Mouse (Mus musculus) cerebral cortex, adult 2 months (tissue): ENCODE results near the gene Nat8f2.

Experiments
- WGBS: fragments of 180-500 bp; shearing (Covaris S2); methylation state at CpG from one replicate; pipeline ENCODE4 v1.1.7; 2018; 5-methylcytosine and 5-hydroxymethylcytosine counted together

The Nat8f2 gene

DNA sequence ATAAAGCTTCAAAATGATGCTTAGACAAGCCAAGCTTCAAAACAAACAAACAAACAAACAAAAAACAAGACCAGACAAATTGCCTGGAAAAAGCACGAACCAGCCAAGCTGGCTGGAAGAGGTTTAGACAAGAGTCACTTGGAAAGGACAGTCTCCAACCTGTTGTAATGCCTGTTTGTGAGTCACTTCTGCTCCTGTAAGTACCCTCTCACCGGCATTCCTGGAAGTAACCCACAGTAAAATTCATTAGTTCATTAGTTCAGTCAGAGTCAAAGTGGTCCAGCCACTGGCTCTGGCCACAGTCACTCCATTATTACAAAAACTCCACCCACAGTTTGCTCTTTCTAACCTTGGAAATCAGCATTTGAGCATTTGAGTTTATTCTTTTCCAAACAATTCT lies 5.1 kb downstream of the Nat8f2 start:
- 88% methylated on average over 2 of the region's 2 CpGs for WGBS

DNA sequence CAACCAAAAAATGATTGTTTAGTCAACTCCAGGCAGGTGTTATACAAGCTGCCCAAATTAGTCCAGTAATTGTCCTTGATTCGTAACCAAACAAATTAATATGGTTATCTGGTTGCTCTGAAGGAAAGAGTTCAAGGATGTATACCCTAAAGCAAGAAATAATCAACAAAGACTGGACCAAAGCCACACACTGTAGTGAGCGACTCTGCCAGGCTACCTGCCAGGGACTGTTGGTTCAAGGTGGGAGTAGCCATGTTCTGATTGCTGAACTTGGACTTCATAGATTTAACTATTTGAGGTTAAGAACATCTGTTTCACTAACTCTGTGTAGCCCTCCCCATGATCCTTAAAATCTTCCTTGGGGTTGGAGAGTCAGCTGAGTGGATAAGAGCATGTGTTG lies 5.8 kb downstream of the Nat8f2 start:
- WGBS: 84% methylated on average over 2 of the region's 2 CpGs

DNA sequence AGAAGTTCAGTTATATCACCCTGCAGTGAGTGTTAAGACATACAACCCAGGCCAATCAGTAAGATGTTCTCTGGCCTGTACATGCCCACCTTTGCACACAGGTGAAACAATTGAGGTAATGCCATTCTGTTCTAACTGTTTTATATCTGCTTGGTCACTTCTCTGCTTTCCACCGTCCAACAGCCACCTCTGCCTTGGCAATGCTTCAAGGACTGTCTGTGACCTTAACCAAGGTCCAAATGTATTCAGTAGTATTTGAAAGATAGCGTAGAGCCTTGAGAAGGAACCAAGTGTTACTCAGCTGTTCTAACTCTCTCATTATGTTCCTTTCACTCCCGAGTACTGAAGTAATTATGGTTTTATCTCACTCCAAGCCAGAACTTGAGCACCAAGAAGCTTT lies 6.4 kb downstream of the Nat8f2 start:
- WGBS: 46% methylated on average over 3 of the region's 3 CpGs

DNA sequence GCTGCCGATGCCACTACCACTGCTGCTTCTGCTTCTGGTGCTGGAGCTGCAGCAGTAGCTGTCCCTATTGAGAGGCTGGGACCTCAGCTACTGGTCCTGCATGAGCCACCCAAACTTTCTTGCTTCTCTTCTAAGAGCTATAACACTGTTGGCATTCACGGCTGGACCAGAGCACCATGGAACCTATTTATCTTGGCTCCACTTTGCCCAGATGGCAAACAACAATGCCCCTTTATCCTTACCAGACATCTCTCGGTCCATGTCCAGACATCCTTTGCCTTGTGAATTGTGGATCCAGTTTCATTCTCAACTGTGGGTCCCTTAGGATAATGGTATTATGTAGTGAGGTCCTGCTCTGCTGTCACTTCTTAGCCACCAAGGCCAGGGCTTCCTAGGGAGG lies 7.7 kb downstream of the Nat8f2 start:
- WGBS: 79% methylated on average over 3 of the region's 3 CpGs

DNA sequence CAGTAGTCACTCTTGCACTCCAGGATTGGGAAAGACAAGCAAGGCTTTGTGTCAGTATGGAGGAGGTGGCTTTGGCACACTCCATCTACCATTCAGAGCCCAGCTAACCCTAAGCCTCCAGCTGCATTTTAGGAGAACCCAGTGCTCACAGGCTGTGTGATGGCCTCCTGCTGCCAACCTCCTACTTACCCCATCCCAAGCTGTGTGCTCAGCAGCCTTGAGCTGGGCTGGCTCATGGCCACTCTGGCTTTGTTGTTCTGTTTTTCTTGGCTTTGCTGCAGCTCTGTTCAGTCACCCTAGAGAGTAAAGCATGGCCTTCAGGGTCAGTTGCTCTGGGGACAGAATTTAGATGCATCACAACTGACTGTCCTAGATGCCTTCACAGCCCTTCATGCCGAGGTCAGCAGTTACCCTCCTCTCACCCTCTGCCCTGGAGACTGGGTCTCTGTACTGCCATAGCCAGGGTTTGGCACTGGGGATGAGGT lies 12.7 kb downstream of the Nat8f2 start:
- WGBS: 47% methylated on average over 1 of the region's 1 CpGs

DNA sequence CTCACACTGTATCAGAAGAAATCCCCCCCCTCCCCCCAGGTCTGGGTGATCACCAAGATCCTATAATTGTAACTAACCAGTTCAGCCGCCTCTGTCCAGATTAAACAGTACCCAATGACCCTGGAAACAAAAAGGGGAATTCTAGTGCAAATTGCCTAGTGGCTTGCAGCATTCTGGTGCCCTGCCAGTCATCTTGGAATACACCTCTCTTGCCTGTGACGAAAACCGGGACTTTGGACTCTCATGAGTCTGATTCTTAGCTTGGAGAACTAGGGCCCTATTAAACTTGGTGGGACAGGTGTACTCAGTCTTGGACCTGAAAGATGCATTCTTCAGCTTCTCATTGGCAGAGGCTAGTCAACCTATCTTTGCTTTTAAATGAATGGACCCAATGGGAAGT lies 15.5 kb downstream of the Nat8f2 start:
- 76% methylated on average over 3 of the region's 3 CpGs for WGBS

DNA sequence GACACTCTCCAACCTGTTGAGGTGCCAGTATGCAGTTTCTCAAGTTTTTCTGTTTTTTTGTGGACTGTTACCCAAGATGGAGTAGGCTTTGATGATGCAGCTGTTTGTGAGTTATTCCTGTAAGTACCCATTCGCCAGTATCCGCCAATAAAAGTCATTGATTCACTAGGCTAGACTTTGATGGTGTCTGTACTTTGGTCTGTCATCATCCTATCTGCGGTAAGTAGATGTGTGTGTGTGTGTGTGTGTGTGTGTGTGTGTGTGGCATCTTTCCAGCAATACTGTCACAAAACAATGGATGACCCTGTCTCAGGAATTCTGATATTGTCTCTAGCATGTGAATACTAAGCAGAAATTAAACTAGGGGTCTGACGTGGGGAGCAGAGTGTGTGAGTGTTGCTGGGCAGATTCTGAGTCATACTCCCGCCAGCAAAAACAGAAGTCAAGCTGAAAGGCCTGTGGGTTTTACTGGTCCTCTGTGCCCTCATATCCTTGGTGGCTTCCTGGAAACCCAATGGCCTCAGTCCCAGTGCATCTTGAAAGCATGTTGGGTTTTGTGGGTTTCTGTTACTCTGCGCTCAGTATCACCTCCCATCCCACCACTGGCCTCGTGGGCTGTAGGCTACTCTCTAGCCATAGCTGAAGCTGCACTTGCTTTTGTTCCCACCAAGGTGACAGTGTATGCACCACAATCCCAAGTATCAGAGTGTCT lies 17.7 kb downstream of the Nat8f2 start:
- WGBS: 92% methylated on average over 7 of the region's 7 CpGs

DNA sequence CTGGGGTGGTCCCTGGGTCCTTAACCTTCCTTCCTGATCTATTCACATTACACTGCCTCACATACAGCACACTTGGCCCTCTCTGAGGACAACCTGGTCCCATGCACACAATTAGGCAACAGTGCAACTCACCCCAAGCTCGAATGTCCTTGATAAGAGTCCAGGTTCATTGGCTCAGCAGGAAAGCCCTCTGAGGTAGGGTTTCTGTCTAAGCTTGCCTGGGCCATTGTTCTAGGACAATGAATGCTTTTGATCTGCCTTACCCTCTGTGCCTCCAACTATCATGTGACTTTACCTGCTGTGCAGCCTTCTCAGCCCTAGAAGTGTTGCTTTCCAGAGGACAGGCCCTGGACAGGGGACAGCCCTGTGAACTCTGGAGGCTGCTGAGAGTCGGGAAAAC lies 19.7 kb downstream of the Nat8f2 start:
- WGBS: 57% methylated on average over 2 of the region's 2 CpGs

DNA sequence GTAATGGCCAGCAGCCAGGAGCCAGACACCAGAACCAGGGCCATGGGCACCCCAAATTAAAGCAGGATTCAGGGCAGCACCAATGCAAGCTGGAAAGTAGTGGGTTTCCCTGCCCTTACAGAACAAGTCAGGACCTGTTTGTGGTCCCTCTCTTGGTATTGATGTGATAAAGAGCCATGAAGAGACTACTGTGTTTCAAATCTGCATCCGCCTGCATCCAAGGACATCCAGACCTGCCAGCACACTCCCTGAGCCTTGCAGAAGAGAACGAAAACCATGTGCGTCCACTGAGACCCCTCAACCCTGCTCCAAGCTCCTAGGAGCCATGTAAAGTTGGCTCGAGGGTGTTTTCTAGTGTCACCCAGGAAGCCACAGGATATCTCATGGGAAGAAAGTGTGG lies 20.8 kb downstream of the Nat8f2 start:
- 87% methylated on average over 4 of the region's 4 CpGs for WGBS

DNA sequence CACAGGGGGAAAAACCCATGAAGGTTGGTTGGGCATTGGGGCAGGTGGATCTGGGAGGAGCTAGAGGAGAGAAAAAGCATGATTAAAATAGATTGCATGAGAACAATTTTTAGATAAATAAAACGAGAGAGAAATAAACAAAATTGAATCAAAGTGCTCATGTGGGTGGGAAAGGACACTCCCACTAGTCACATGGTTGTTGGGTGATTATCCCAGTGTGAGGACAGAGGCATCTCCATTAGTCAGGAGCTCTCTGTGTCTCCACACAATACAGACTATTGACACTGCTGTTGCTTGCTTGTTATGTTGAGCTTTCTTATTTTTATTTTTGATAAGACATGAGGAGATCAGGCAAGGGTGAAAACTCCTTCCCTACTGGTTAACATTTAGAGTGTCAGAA lies 22.0 kb downstream of the Nat8f2 start:
- 43% methylated on average over 1 of the region's 1 CpGs for WGBS

DNA sequence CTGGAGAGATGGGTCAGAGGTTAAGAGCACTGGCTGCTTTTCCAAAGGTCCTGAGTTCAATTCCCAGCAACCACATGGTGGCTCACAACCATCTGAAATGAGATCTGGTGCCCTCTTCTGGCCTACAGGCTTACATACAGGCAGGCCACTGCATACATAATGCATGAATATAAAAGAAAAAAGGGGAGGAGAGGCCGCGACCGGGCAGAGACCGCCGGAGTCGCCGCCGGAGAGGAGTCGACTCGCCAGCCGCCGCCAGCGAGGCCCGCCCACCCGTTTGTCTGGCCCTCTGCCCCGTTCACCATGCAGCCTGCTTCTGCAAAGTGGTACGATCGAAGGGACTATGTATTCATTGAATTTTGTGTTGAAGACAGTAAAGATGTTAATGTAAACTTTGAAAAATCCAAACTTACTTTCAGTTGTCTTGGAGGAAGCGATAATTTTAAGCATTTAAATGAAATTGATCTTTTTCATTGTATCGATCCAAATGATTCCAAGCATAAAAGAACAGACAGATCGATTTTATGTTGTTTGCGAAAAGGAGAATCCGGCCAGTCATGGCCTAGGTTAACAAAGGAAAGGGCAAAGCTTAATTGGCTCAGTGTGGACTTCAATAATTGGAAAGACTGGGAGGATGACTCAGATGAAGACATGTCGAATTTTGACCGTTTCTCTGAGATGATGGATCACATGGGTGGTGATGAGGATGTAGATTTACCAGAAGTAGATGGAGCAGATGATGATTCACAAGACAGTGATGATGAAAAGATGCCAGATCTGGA lies 25.1 kb downstream of the Nat8f2 start:
- WGBS: 73% methylated on average over 25 of the region's 25 CpGs

DNA sequence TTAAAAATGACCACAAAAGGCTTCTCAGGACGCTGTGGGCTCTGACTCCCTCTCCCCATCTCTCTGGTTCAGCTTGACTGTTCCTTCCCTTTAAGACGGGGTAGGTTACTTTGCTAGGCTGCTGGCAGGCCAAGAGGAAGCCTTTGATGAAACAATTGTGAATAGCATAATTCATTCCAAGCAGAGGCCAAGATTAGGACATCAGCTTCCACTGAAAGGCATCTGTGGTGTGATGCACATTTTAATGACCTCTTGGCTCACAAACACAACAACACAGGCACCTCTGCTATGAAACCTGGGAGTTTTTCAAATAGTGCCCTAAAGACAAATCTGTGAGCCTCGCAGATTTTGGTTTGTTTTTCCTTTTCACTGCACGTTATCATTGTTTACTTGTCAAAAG lies 29.0 kb downstream of the Nat8f2 start:
- WGBS: 47% methylated on average over 4 of the region's 4 CpGs

DNA sequence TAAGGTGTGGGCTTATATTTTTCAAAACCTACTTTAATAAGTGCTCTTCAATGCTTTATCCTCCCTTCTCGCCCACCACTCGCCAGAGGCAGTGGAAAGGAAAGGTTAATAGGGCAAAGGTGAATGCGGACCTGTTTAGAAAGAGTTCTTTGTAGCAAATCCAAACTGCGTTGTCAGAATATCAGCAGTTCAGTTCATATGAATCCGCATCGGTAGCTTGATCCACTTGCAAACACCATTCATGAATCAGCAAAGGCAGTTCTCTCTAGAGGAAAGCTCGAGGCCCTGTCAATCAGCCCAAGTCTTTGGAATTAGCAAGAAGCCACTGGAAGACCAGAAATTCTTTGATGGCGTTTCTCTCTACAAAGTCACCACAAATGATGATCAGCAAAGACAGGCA lies 30.3 kb downstream of the Nat8f2 start:
- WGBS: 66% methylated on average over 8 of the region's 8 CpGs

DNA sequence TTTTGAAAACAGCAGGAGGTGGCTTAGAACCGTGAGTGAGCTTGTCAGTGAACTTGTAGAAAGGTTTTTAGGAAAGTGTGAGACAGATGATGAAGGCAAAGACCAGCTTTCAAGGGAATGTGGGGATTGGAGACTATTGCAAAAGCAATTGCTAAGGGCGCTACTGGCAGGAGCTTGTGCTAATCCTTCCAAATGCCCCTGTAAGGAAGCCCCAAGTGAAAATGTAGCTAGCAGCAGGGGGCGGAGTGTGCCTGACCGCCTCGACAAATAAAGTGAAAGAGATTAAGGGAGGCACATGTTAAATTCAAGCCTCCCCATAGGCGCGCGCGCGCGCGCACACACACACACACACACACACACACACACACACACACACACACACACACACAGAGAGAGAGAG lies 31.7 kb downstream of the Nat8f2 start:
- 3% methylated on average over 8 of the region's 12 CpGs for WGBS

DNA sequence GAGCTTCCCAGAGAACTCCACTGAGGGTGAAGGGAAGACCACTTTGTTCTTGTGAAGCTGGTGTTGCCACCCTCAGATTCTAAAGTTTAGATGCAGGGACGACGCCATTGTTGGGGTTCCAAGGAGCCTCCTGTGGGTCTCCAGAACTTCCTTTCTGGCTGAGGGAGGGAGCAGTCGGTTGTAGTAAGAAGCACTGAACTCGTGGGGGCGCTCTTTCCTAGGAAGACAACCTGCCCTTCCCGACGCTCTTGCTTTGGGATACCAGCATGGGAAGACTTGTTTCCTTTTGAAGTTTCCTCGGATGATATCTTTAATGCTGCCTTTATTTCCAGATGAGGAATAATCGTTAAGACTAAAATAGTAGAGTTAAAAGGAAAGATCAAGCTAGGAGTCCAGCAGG lies 32.1 kb downstream of the Nat8f2 start:
- WGBS: 10% methylated on average over 9 of the region's 9 CpGs

DNA sequence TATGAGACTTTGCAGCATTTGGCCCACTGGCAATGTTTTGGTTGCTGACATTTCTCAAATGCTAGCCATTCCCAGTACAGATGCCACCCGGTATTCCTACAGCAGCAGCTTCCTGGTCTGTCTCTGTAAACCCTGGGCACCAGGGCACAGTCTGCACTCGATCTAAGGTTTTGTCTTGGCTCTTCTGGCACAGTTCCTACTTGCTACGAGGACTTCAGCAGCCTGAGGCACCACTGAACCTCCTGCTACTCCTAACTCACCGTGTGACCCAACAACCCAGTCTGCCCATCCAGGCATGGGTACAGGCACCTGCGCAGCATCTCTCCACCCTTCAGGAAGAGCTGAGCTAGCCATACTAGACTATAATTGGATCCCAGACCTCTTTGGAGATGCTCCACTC lies 32.9 kb downstream of the Nat8f2 start:
- 65% methylated on average over 5 of the region's 5 CpGs for WGBS

DNA sequence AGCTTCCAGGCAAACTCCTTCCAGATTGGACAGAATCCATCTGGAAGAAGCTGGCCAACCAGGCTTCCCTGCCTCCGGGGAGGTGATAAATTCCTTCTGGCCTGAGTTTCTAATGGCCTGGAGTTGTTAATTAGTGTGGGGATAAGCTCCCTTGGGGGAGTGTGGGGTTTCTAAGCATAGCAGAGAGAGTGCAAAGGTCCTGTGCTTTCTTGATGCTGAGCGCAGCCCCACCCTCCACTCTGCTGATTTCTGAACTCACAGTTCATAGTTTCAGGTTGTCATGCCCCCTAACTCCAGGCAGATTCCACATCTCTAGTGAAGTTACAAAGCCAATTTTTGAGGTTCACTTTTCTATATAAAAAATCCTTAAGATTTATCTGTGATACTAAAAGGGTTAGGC lies 33.9 kb downstream of the Nat8f2 start:
- WGBS: 83% methylated on average over 1 of the region's 2 CpGs

DNA sequence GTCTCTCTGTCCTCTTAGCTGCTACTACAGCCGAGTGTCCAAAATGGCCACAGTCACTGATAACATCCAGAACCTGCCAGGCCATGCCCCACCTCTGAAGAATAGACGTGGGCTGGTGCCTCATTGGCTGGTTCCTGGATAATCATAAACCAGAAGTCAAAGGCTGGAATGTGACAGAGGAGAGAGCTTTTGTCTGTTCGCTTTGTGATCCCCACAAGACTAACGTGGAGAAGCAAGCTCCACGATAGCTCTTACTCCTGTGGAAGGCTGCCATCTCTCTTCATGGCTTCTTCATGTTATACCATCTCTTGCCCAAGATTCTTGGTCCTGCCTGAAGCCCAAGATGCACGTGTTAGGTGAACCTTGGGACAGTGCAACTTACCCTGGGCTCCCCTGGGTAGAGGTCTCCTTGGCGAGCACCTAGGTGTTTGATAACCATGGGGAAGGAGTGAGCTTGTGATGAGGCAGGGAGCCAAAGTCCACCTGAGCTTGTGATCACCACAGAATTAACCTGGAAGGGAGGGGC lies 37.1 kb downstream of the Nat8f2 start, which contains the start of gene Nat8:
TSS of gene Nat8 (minus strand) at position 287 of the 526 bp plus-strand sequence.
- 87% methylated on average over 7 of the region's 7 CpGs for WGBS

DNA sequence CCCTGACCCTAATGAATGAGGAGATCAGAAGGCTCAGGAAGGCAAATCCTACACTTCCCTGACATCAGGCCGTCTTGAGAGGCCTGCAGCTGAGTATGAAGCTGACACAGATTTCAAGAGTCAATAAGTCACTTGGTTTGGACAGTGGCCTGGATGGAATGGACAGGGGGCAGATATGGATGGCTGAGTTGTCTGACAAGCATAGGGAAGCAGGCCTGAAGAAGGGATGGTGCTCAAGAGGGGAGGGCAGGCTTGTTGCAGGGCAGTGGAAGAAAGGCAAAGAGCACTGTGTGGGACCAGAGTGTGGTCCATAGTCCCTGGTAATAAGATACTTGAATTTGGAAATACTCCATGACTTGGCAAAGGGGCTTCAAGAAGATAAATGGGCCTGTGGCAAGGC lies 39.5 kb downstream of the Nat8f2 start:
- WGBS: 89% methylated on average over 1 of the region's 1 CpGs

DNA sequence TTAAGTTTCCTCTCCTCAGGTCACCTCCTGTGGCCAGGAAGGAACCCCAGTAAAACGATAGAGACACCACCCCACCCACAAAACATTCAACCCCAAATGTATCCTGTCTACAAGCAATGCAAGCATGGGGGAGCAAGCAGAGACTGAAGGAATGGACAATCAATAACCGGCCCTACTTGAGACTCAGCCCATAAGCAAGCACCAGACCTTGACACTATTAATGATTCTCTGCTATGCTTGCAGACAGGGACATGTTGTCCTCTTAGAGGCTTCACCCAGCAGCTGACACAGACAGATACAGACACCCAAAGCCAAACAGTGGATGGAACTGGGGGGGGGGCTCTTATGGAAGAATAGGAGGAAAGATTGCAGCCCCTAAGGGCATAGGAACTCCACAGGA lies 43.1 kb downstream of the Nat8f2 start:
- 74% methylated on average over 2 of the region's 2 CpGs for WGBS

DNA sequence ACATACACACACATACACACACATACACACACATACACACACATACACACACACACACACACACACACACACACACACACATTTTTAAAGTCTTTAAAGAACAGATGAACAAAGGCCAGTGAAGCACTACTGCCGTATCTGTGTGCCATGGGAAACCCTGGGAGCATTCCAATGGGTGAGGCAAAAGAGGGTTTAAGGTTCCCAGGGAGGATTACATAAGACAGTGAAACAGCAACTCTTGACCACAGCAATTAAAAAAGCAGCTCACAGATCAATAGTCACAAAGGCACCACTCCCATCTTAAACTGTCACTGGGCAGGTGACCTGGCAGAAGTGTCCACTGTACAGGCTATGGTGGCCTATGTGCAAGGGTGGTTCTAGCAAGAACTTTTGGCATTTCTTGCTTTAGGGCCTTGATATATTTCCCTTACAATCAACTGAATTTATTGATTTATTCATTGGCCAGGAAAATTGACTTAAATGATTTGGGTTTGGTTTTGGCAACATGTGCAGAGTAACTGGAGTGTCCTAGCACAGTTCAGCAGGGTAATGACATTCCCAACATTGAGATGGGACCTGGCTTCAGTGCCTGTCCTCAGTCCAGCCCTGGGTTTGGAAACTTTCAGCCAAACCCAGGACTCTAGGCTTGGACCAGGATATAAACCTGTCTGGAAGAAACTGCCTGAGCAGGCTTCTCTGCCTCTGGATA lies 45.4 kb downstream of the Nat8f2 start:
- 89% methylated on average over 1 of the region's 1 CpGs for WGBS

DNA sequence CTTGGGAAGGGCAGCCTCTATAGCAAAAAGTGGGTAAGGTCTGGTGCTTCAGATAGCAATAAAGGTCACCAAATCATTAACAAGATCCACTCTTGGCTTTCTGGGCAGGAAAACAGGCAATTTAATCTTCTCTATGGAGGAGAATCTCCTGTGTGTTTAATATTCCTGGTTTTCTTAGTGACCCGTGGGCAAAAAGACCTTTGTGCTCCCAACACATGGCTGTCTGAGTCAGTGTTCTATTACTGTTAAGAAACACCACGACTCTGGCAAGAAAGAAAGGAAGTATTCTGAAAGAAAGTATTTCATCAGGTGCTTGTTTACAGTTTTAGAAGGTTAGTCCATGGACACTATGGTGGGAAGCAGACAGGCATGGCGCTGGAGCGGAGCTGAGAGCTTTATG lies 46.7 kb downstream of the Nat8f2 start:
- WGBS: 84% methylated on average over 4 of the region's 4 CpGs
